Mouse (Mus musculus) fibroblast of lung, adult 2 months (primary cell): Measurements from ENCODE around the gene Mrpl51.

Experiments
- DNase-seq: peaks from one replicate; pipeline ENCODE4 v3.0.0-alpha.2; 2011; ENCODE audit warnings: low read depth

Gene Mrpl51

DNA sequence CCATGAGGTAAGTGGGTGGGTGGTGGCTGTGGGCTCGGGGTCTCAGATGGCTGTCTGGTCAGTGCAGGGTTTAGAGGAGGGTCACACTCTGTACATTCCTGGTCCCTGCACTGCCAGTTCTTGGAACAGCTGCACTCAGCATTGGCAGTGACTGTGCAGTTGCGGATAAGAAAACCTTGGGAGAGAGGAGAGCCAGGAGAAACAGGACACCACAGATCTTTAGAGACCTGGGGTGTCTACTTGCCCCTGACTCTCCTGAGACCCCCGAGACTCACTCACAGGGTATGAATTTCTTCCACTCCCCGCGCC, 42.9 kb downstream of the Mrpl51 start:
- no peak for DNase-seq

DNA sequence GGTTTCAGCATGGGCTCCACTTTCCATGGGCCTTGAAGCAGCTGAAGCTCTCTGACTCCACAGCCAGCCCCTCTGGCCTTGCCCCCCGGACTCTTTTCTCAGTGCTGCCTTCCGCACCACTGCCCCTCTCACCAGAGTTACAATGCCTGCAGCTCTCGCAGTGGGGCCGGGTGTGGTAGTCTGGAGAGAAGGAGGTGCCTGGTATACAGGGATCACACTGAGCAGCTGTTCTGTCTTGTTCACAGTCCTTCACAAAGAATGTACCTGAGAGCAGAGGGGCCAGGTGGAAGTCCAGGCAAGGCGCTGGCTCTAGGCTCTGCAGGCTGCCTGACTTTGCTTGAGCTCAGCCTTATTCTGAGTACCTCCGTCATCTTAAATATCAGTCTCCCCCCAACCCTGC, 44.7 kb downstream of the Mrpl51 start:
- no peak for DNase-seq

DNA sequence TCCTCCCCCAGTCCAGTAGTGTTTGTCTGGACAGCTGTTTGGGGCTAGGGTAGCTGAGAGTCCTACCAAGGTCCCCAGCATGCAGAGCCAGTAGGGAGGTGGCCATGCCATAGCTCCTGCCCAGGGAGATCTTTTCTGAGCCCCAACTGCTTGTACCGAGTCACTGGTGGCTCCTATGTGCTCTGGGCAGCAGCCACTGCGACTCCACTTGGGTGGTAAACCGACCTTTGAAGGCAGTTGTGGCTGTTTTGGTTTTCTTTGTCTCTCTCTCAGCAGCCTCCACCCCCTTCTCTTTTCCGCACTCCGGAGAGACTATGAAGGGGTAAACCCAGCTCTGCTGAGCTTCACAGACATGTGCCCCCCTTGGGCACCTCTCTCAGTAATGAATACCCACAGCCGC, 45.2 kb downstream of the Mrpl51 start, which contains the start of gene Cd27:
Gene Cd27 (minus strand): TSS at position 229 of the 400 bp plus-strand sequence.
- no peak for DNase-seq

DNA sequence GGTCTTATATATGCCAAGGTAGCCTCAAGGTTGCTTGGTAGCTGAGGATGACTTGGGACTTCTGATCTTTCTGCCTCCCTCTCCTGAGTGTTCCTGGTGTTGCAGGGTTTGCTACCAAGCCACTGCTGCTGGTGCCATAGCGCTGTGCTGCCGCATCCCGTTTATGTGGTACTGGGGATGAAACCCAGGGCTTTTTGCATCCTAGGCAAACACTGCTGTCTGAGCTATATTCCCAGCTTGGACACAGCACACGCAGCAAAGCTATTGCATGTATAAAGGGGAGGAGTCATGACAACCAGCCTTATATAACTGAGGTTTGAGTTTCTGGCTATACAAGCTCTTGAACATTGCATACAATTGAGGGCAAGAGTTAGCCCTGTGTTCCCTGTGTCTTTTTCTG, 45.8 kb downstream of the Mrpl51 start:
- no peak for DNase-seq

DNA sequence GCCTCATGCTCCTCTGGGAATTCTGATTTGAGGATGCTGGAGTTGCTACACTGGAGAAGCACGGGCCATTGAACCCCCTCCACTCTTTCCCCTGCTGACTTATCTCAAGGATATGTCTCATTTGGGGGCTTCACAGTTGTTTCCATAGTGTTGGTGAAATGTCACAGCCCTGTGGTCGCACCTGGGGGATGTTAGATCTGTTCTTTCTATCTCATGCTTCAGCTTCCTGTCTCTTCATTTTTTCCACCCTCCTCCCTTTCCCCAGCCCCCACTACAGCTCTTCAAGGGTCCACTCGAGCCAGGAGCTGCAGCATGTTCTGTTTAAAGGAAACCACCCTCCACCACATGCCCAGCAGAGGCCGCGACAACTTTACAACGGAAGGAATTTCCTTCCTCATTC, 46.8 kb downstream of the Mrpl51 start:
- no peak for DNase-seq

DNA sequence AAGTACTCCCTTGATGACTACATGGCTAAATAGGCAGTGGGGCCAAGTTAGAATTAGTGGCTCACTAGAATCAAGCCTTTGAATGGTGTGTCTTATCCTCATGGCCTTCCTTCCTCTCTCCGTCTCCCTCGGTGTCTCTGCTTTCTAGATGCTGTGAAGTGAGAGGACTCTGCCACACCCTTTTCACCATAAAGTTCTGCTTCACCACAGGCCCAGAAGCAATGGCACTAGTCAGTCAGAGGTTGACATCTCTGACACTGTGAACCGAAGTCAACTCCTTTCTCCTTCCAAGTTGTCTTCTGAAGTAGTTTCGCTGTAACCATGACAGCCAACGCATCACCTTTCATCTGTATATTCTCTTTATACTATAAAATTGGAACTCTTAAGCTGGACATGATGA, 47.9 kb downstream of the Mrpl51 start:
- DNase-seq = no peak

DNA sequence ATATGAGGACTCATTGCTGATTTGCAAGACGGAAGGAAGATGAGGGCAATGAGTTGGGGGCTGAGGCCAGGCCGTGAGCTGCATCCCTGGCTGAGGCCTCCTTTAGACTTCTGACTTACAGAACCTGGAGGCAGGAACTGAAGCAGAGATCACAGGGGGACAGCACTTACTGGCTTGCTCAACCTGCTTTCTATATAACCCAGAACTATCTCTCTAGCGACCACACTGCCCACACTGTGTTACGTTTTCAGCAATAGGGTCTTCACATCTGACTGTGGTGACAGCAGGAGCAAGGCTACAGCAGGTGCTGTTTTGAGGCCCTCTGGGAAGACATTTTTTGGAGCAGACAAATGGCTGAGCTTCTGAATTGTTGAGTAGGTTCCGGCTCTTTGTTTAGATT, 49.0 kb downstream of the Mrpl51 start:
- DNase-seq = no peak

DNA sequence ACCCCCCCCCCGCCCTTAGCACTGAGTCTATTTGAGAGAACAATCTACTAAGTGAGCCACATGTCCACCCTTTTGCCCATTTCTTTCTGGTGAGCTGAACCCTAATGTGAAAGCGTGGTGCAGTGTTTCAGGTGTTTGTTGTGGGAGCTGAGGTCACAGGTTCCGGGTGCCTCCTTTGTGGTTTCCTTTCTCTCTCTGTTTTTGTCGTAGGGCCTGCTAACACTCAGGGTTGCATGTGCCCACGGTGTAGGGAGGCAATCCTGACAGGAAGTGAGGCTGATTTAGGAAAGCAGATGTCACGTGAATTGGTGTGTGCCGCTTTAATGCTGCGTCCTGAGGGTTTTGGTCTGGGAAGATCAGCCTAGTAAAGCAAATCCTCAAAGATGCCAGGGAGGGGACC, 50.0 kb downstream of the Mrpl51 start:
- no peak for DNase-seq

DNA sequence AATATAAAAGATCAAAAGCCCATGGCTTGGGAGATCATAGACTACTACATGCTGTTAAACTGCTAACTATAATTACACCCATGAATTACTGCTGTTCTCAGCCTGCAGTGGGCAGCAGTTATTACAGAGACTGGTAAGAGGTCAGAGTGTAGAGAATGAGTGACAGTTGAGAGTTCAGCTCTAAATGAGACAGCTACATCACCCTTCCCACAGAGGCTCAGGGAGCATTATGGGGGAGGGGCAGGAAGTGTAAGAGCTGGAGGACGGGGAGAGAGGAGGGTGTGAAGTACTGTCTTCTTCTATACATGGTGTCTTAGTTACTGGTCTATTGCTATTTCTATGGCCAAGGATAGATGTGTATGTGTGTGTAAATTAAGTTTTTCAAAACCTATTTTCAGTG, 53.0 kb downstream of the Mrpl51 start:
- no peak for DNase-seq
